Mouse (Mus musculus) olfactory bulb, adult 2 months (tissue): ENCODE data around the gene Sh2d1b1.

Source experiments
- CTCF ChIP-seq: fragments of 200-500 bp; IDR thresholded peaks from 2 replicates; pipeline ENCODE4 v1.5.1; 2012; ENCODE audit warnings: low read depth, mild to moderate bottlenecking, low read length, moderate library complexity; ENCODE audit not compliant: insufficient read depth
- POLR2A ChIP-seq: fragments of 200-500 bp; IDR thresholded peaks from 2 replicates; pipeline ENCODE4 v1.6.1; 2012; ENCODE audit warnings: mild to moderate bottlenecking, low read depth, low read length, moderate library complexity; ENCODE audit not compliant: insufficient read depth

DNA sequence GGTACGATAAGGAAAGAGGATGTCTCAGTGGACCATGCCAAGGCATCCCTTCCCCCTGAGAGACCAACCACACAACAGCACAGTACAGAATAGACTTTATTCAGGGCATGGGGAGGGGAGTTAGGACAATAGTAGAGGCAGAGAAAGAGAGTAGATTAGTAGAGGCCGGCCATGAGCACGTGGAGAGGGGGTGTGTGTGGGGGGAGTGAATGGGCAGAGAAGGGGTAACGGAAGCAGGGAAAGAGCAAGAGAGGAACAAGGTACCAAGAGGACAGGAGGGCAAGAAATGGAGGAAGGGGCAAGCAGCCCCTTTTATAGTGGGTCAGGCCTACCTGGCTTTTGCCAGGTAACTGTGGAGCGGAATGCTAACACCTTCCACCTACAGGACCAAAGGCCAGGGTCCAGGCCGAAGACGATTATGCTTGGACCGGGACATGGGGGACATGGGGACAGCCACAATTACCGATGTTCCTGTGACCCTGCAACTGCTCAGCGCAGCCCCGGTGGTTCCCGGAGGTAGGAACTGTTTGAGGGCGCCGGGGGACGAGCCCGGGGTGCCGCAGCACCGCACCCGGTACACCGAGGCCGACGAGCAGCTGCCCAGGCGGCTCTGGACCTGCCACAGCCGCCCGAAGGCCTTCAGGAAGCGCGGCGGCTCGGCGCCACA, 22.1 kb upstream of the Sh2d1b1 start:
- TF ChIP-seq CTCF (no peak), POLR2A (no peak)
